Mouse (Mus musculus): ENCODE data around the gene Bdnf. TPM values are rescaled to one million over a fixed set of nuclear protein-coding genes. Genes with fewer than 3 reads are reported as not detected.

Gene Bdnf
- polyA plus RNA-seq, 1 experiment from 2014 or later: 15.4 TPM

- CTCF ChIA-PET: interaction anchor here (1.4 kb wide), 1 partner anchor 1712 kb away, joined by 3 read pairs; no protein-coding TSS in a partner anchor
- ATAC-seq (no peak), DNase-seq (ENCODE audit: low read depth, low spot score) (no peak)
- TF ChIP-seq CTCF (IDR thresholded peaks at IDR 0.05): no peak
- POLR2A ChIA-PET: no interaction called here
- H3K27me3 ChIP-seq: peaks cover 4% of the 10 kb centered on the region
- in situ Hi-C loops (cut with MboI; ENCODE audit: low pct_unique_long_range_greater_than_20kb): loop anchor here (25.0 kb wide), 2 partner anchors 794 to 1519 kb away; no protein-coding TSS in a partner anchor
Observed at GRCm38 (mm10) chr2:109681071-109681470, 6.6 kb downstream of the Bdnf start.

- in situ Hi-C loops (cut with MboI; ENCODE audit: low pct_unique_long_range_greater_than_20kb): loop anchor here (25.0 kb wide), 2 partner anchors 801 to 1526 kb away; no protein-coding TSS in a partner anchor
- no peak for ATAC-seq
- DNase-seq (ENCODE audit: low read depth, low spot score): no peak
- H3K27me3 ChIP-seq: no peaks in the 10 kb centered on the region
- ChIA-PET POLR2A (no interaction called here), CTCF (no interaction called here)
- TF ChIP-seq CTCF (IDR thresholded peaks at IDR 0.05): no peak
Observed at GRCm38 (mm10) chr2:109688661-109689060, 14.2 kb downstream of the Bdnf start.

- DNase-seq (ENCODE audit: low read depth, low spot score) (no peak), ATAC-seq (no peak)
- no peaks in the 10 kb centered on the region for H3K27me3 ChIP-seq
Observed at GRCm38 (mm10) chr2:109692266-109693177, 18.0 kb downstream of the Bdnf start.

GRCm38 (mm10) chr2:109693178-109694115 is 18.9 kb downstream of the Bdnf start:
- no peak for TF ChIP-seq CTCF (IDR thresholded peaks at IDR 0.05)
- DNase-seq (ENCODE audit: low read depth, low spot score) (no peak), ATAC-seq (peak; percentile 72)
- CTCF ChIA-PET: interaction anchor here (1.3 to 2.9 kb wide), 4 partner anchors 9 to 1007 kb away, joined by 3 to 9 read pairs (median 5); partner anchors contain the start of gene Lin7c
- POLR2A ChIA-PET: interaction anchor here (0.8 to 1.1 kb wide), 4 partner anchors 9 to 1006 kb away, joined by 3 to 6 read pairs (median 4); partner anchors contain the start of gene Lin7c
- in situ Hi-C loops (cut with MboI; ENCODE audit: low pct_unique_long_range_greater_than_20kb): loop anchor here (5.0 to 25.0 kb wide), 4 partner anchors 806 to 1726 kb away; no protein-coding TSS in a partner anchor
- H3K27me3 ChIP-seq: no peaks in the 10 kb centered on the region

More at GRCm38 (mm10) chr2:109692266-109693177, 18.0 kb downstream of the Bdnf start:
- ChIA-PET POLR2A (interaction anchor here (0.6 to 0.8 kb wide), 3 partner anchors 10 to 1352 kb away, joined by 3 to 4 read pairs (median 3); no protein-coding TSS in a partner anchor), CTCF (interaction anchor here (1.3 to 2.9 kb wide), 5 partner anchors 9 to 1006 kb away, joined by 3 to 9 read pairs (median 4); partner anchors contain the start of gene Lin7c)
- no peak for TF ChIP-seq CTCF (IDR thresholded peaks at IDR 0.05)
- in situ Hi-C loops (cut with MboI; ENCODE audit: low pct_unique_long_range_greater_than_20kb): loop anchor here (5.0 to 25.0 kb wide), 4 partner anchors 805 to 1725 kb away; no protein-coding TSS in a partner anchor

- no peak for DNase-seq (ENCODE audit: low read depth, low spot score)
- POLR2A ChIA-PET: interaction anchor here (0.7 to 1.1 kb wide), 5 partner anchors 20 to 1007 kb away, joined by 3 to 6 read pairs (median 3); partner anchors contain the start of gene Lin7c
- peak; percentile 22 for ATAC-seq
- no peak for TF ChIP-seq CTCF (IDR thresholded peaks at IDR 0.05)
- in situ Hi-C loops (cut with MboI; ENCODE audit: low pct_unique_long_range_greater_than_20kb): loop anchor here (5.0 to 25.0 kb wide), 4 partner anchors 807 to 1727 kb away; no protein-coding TSS in a partner anchor
- CTCF ChIA-PET: interaction anchor here (0.8 to 2.9 kb wide), 6 partner anchors 10 to 1725 kb away, joined by 3 to 9 read pairs (median 5); partner anchors contain the start of gene Lin7c
- H3K27me3 ChIP-seq: no peaks in the 10 kb centered on the region
Observed at GRCm38 (mm10) chr2:109694116-109694837, 19.8 kb downstream of the Bdnf start.

GRCm38 (mm10) chr2:109694838-109695225 is 20.3 kb downstream of the Bdnf start:
- no peaks in the 10 kb centered on the region for H3K27me3 ChIP-seq
- TF ChIP-seq CTCF (IDR thresholded peaks at IDR 0.05): peak; percentile 84
- in situ Hi-C loops (cut with MboI; ENCODE audit: low pct_unique_long_range_greater_than_20kb): loop anchor here (5.0 to 25.0 kb wide), 5 partner anchors 197 to 1728 kb away; partner anchors contain the start of gene Lin7c

GRCm38 (mm10) chr2:109697151-109697550 is 22.7 kb downstream of the Bdnf start:
- in situ Hi-C loops (cut with MboI; ENCODE audit: low pct_unique_long_range_greater_than_20kb): loop anchor here (5.0 to 25.0 kb wide), 3 partner anchors 195 to 1535 kb away; partner anchors contain the start of gene Lin7c
- POLR2A ChIA-PET: interaction anchor here (0.6 to 1.4 kb wide), 2 partner anchors 19 to 194 kb away, joined by 4 to 9 read pairs; partner anchors contain the start of gene Lin7c
- no peaks in the 10 kb centered on the region for H3K27me3 ChIP-seq
- no peak for DNase-seq (ENCODE audit: low read depth, low spot score)
- CTCF ChIA-PET: interaction anchor here (1.1 to 1.4 kb wide), 3 partner anchors 150 to 1729 kb away, joined by 3 read pairs; no protein-coding TSS in a partner anchor
- no peak for TF ChIP-seq CTCF (IDR thresholded peaks at IDR 0.05)
- ATAC-seq: no peak

More at GRCm38 (mm10) chr2:109694838-109695225, 20.3 kb downstream of the Bdnf start:
- ChIA-PET CTCF (interaction anchor here (0.8 to 2.9 kb wide), 4 partner anchors 166 to 1726 kb away, joined by 3 to 9 read pairs (median 6); partner anchors contain the start of gene Lin7c), POLR2A (interaction anchor here (0.7 to 1.1 kb wide), 4 partner anchors 20 to 1007 kb away, joined by 3 to 6 read pairs (median 4); partner anchors contain the start of gene Lin7c)
- DNase-seq (ENCODE audit: low read depth, low spot score): no peak
- peak; percentile 67 for ATAC-seq

GRCm38 (mm10) chr2:109700291-109700690 is 25.8 kb downstream of the Bdnf start:
- no peaks in the 10 kb centered on the region for H3K27me3 ChIP-seq
- DNase-seq (ENCODE audit: low read depth, low spot score): no peak
- CTCF ChIA-PET: no interaction called here
- POLR2A ChIA-PET: no interaction called here
- TF ChIP-seq CTCF (IDR thresholded peaks at IDR 0.05): no peak
- in situ Hi-C loops (cut with MboI; ENCODE audit: low pct_unique_long_range_greater_than_20kb): no loop called here
- no peak for ATAC-seq
